ENCODE assay signal across 22 mouse cellular contexts in genomic region chr4:67853001-67853400, GRCm38 (mm10).
DNase-seq lines count a peak whose midpoint lies in the region; ATAC-seq lines count a peak whose summit lies in the region.
"Had no signal": no experiment of that assay in that cellular context is flagged by ENCODE, and none has a peak within 500 bp of the region (broad histone marks: within the 10 kb centered on the region; RNA-seq: fewer than 3 reads in every experiment).

No protein-coding gene starts in this region.

- H3K27ac ChIP-seq in forebrain, embryonic 12.5 days: no peak overlapping the region
- H3K27ac ChIP-seq: embryonic facial prominence, embryonic 12.5 days; forebrain, embryonic 13.5 days; heart, embryonic 13.5 days; hindbrain, embryonic 12.5 days had no signal

- 85% methylated on average over 4 of the region's 4 CpGs for WGBS in forebrain, embryonic 12.5 days

- H3K36me3 ChIP-seq in forebrain, embryonic 12.5 days (replicated peaks): no peaks in the 10 kb centered on the region
- H3K36me3 ChIP-seq: embryonic facial prominence, embryonic 12.5 days; heart, embryonic 13.5 days; hindbrain, embryonic 12.5 days had no signal

- intact Hi-C loops in left cerebral cortex, postnatal 25 days (cut with DNase I): loop anchor here (5.0 kb wide), 1 partner anchor 79 kb away; no protein-coding TSS in a partner anchor

- H3K9ac ChIP-seq in forebrain, embryonic 12.5 days: no peak overlapping the region
- H3K9ac ChIP-seq: embryonic facial prominence, embryonic 12.5 days; forebrain, embryonic 13.5 days; forebrain, postnatal 0 days; heart, embryonic 13.5 days; hindbrain, embryonic 12.5 days had no signal

- no peaks in the 10 kb centered on the region for H3K4me1 ChIP-seq in forebrain, embryonic 12.5 days
- H3K4me1 ChIP-seq: embryonic facial prominence, embryonic 12.5 days; forebrain, embryonic 13.5 days; heart, embryonic 13.5 days; hindbrain, embryonic 12.5 days had no signal

- H3K4me2 ChIP-seq in forebrain, embryonic 12.5 days: no peak overlapping the region
- H3K4me2 ChIP-seq: embryonic facial prominence, embryonic 12.5 days; forebrain, embryonic 13.5 days; heart, embryonic 13.5 days; hindbrain, embryonic 12.5 days had no signal

- no peak for DNase-seq in frontal cortex, postnatal 10 days (ENCODE audit: low spot score in 2 of 2)
- peak; percentile 7 to 14 for DNase-seq in right cerebral cortex, adult 2 months (ENCODE audit: low spot score in 2 of 2)
- DNase-seq in right cerebral cortex, postnatal 25 days: no peak
- DNase-seq in left cerebral cortex, postnatal 25 days (ENCODE audit: low spot score in 2 of 2): peak; percentile 13 to 73
- DNase-seq: adrenal gland, postnatal 14 days; cerebellum, postnatal 14 days; embryo, embryonic 11 days; forebrain, postnatal 0 days; gastrocnemius, postnatal 36 days; heart, adult 11 months; heart, postnatal 4 days had no signal

- peak; percentile 91 for ATAC-seq in frontal cortex, adult (ENCODE audit: low TSS enrichment)
- no peak for ATAC-seq in forebrain, embryonic 12.5 days (ENCODE audit: low FRiP score)
- ATAC-seq: activated CD4-positive, CD25-positive, alpha-beta regulatory T cell, adult 4 months; forebrain, embryonic 13.5 days; forebrain, postnatal 0 days; hindbrain, embryonic 16.5 days; inflammation-experienced regulatory T-cells, adult 6 months; Patski had no signal

- no peaks in the 10 kb centered on the region for H3K27me3 ChIP-seq in forebrain, embryonic 12.5 days
- H3K27me3 ChIP-seq: CH12.LX; embryonic facial prominence, embryonic 12.5 days; forebrain, embryonic 13.5 days; heart, embryonic 13.5 days; hindbrain, embryonic 12.5 days; Patski had no signal

- H3K9me3 ChIP-seq in forebrain, embryonic 12.5 days: no peaks in the 10 kb centered on the region
- H3K9me3 ChIP-seq: embryonic facial prominence, embryonic 12.5 days; forebrain, embryonic 13.5 days; heart, embryonic 13.5 days; hindbrain, embryonic 12.5 days had no signal

- no peak overlapping the region for H3K4me3 ChIP-seq in forebrain, embryonic 12.5 days (replicated peaks)
- H3K4me3 ChIP-seq: embryonic facial prominence, embryonic 12.5 days; forebrain, embryonic 13.5 days; heart, embryonic 13.5 days; hindbrain, embryonic 12.5 days had no signal

Comparison
In these comparisons a context has a peak if more than half of its experiments do, and no peak if none do; other contexts are left out.
1. DNase-seq: peak in right cerebral cortex, adult 2 months (2 of 2) and left cerebral cortex, postnatal 25 days (2 of 2); none in frontal cortex, postnatal 10 days (0 of 2) and right cerebral cortex, postnatal 25 days (single experiment).